Mouse (Mus musculus): ENCODE measurements at regions not wholly inside any gene's neighbourhood (a gene's known extent, or its start where the extent isn't known, plus 50 kb on each side); places are given as distances from the start of the nearest gene placed in this dataset.

GRCm38 (mm10) chr6:107797845-107798244 is 267.0 kb upstream of the Setmar start:
- CTCF ChIA-PET: no interaction called here

DNA sequence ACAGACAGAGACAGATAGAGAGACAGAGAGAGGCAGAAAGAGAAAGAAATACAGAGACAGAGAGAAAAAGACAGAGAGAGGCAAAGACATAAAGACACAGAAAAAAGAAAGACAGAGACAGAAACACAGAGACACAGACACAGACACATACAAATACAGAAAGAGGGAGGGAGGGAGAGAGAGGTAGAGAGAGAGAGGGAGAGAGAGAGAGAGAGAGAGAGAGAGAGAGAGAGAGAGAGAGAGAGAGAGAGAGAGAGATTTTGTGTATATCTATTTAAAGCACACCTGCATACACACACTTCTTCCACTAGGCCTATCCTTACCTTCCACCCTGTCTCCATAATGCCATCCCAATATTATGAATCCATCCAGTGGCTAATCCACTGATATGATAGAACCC is 261.8 kb upstream of the Setmar start:
- CTCF ChIA-PET: no interaction called here
